Mouse (Mus musculus): ENCODE measurements around the gene Ftl1.

DNA sequence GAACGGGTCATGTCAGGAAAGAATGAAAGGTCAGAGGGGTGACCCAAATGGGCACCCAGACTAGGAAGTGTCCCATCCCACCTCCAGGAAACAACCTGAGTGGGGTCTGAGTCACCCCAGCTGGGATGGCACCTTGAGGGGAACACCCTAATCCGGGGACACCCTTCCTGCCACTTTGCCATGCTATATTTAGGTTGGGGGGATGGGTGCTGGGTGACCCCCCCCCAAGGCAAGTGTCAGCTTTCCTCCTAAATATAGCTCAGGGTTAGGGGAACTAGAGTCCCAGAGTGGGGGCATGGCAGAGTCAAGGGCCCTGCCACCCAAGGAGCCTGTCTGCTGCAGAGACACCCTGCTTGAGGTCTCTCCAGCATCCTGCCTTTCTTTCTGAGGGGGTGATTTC lies 47.3 kb downstream of the Ftl1 start:
- TF ChIP-seq GATA1 (IDR thresholded peaks at IDR 0.05; ENCODE audit: low read length) (no peak), TAL1 (IDR thresholded peaks at IDR 0.05; ENCODE audit: low read length) (no peak)
